Mouse (Mus musculus): ENCODE measurements around the gene Mex3a. TPM values are rescaled to one million over a fixed set of nuclear protein-coding genes. Genes with fewer than 3 reads are reported as not detected.
A peak's percentile ranks its signal among the peaks of the same experiment; 100 is the strongest.

The Mex3a gene
- polyA plus RNA-seq, 1 experiment from 2014 or later: 7.3 TPM

DNA sequence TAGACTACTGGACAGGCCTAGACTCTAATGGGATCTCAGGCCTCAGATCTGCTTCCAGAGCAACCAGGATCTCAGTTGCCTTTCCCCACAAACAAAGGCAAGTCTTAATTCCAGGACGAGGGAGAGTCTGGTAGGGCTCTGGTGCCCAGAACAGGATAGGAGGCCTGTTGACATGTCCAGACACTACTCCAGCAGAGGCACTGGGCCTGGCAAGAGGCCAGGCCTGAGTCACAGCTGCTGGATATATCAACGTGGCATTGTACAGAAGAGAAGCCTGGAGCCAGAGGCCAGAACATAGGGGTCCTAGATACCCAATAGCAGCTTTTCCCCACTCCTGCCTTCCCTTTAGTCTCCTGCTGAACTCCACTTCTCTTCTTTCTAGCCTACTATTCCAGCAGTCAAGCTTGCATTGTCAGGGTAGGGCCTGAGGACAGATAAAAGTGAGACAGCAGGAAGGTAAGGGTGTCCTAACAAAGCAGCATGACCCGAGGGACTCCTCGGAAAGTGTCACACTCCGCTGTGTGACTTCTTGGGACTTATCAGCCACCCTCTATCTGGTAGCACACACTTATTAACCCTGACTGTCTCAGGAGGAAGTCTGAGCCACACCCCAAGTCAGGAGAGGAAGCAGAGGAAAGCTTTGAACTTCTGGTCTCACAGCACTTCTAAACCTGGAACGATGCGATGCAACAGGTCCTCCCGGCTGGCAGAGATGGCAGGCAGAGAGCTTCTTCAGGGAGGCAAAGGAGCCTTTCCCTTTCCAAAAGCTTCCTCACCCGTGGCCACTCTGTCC, 37.2 kb upstream of the Mex3a start:
- no peak for ATAC-seq
- WGBS: 49% methylated on average over 9 of the region's 9 CpGs
- peak overlapping the region; percentile 65 for H3K27ac ChIP-seq (ENCODE audit: low read length)

GRCm38 (mm10) chr3:88495741-88496415, 36.3 kb upstream of the Mex3a start:
- WGBS: 78% methylated on average over 10 of the region's 10 CpGs
- H3K4me1 ChIP-seq (ENCODE audit: control insufficient read depth, insufficient read depth, low read length): peaks cover 47% of the 10 kb centered on the region
- peak overlapping the region; percentile 35; the same call in 1 of the 2 replicates for H3K9ac ChIP-seq (ENCODE audit: low read depth, low read length)
- no peaks in the 10 kb centered on the region for H3K27me3 ChIP-seq (replicated peaks; ENCODE audit: control insufficient read depth, insufficient read depth, low read length)
- H3K4me3 ChIP-seq (ENCODE audit: low read length): no peak overlapping the region
- ATAC-seq: no peak
- no peaks in the 10 kb centered on the region for H3K9me3 ChIP-seq (ENCODE audit: control insufficient read depth, low read length)
- no peaks in the 10 kb centered on the region for H3K36me3 ChIP-seq (ENCODE audit: control insufficient read depth, insufficient read depth, low read length)
- H3K4me2 ChIP-seq (ENCODE audit: low read depth, low read length): no peak overlapping the region
- H3K27ac ChIP-seq (ENCODE audit: low read length): no peak overlapping the region; the same call in 1 of the 2 replicates

More for the DNA sequence above, 37.2 kb upstream of the Mex3a start:
- H3K36me3 ChIP-seq (ENCODE audit: control insufficient read depth, insufficient read depth, low read length): no peaks in the 10 kb centered on the region
- H3K9me3 ChIP-seq (ENCODE audit: control insufficient read depth, low read length): no peaks in the 10 kb centered on the region
- peak overlapping the region; percentile 38 for H3K9ac ChIP-seq (ENCODE audit: low read depth, low read length)
- H3K27me3 ChIP-seq (replicated peaks; ENCODE audit: control insufficient read depth, insufficient read depth, low read length): no peaks in the 10 kb centered on the region
- peaks cover 50% of the 10 kb centered on the region for H3K4me1 ChIP-seq (ENCODE audit: control insufficient read depth, insufficient read depth, low read length)
- no peak overlapping the region for H3K4me2 ChIP-seq (ENCODE audit: low read depth, low read length)
- H3K4me3 ChIP-seq (ENCODE audit: low read length): no peak overlapping the region

GRCm38 (mm10) chr3:88499580-88499979, 32.6 kb upstream of the Mex3a start:
- no peak overlapping the region for H3K4me3 ChIP-seq (ENCODE audit: low read length)
- ATAC-seq: no peak
- H3K4me2 ChIP-seq (ENCODE audit: low read depth, low read length): no peak overlapping the region
- H3K27me3 ChIP-seq (replicated peaks; ENCODE audit: control insufficient read depth, insufficient read depth, low read length): no peaks in the 10 kb centered on the region
- H3K4me1 ChIP-seq (ENCODE audit: control insufficient read depth, insufficient read depth, low read length): peaks cover 38% of the 10 kb centered on the region
- H3K9me3 ChIP-seq (ENCODE audit: control insufficient read depth, low read length): no peaks in the 10 kb centered on the region
- H3K36me3 ChIP-seq (ENCODE audit: control insufficient read depth, insufficient read depth, low read length): no peaks in the 10 kb centered on the region
- no peak overlapping the region for H3K27ac ChIP-seq (ENCODE audit: low read length)
- no peak overlapping the region for H3K9ac ChIP-seq (ENCODE audit: low read depth, low read length)
- 77% methylated on average over 4 of the region's 4 CpGs for WGBS

DNA sequence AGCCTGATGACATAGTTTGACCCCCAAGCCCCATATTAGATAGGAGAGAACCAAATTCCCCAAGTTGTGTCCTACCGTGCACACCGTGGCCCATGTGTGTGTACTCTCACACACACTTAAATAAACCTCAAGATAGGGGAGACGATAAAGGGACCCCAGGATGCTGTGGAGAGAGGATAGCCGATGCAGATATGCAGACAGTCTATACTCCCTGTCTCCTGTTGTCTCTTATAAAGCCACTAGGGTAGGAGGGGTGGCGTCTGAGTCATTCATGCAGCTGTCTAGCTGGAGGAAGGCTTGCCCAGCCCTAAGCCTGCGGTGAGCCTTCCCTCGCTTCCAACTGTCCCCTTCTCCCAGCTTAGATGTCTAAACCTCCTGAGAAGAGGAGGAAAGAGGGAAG, 32.1 kb upstream of the Mex3a start:
- H3K27ac ChIP-seq (ENCODE audit: low read length): no peak overlapping the region
- H3K4me2 ChIP-seq (ENCODE audit: low read depth, low read length): no peak overlapping the region
- H3K9me3 ChIP-seq (ENCODE audit: control insufficient read depth, low read length): no peaks in the 10 kb centered on the region
- 82% methylated on average over 7 of the region's 7 CpGs for WGBS
- H3K9ac ChIP-seq (ENCODE audit: low read depth, low read length): no peak overlapping the region
- no peak overlapping the region for H3K4me3 ChIP-seq (ENCODE audit: low read length)
- no peaks in the 10 kb centered on the region for H3K27me3 ChIP-seq (replicated peaks; ENCODE audit: control insufficient read depth, insufficient read depth, low read length)
- no peaks in the 10 kb centered on the region for H3K36me3 ChIP-seq (ENCODE audit: control insufficient read depth, insufficient read depth, low read length)
- peaks cover 33% of the 10 kb centered on the region for H3K4me1 ChIP-seq (ENCODE audit: control insufficient read depth, insufficient read depth, low read length)
- no peak for ATAC-seq

- Histone ChIP-seq H3K9ac (ENCODE audit: low read depth, low read length) (peak overlapping the region; percentile 25; the same call in 1 of the 2 replicates), H3K4me1 (ENCODE audit: control insufficient read depth, insufficient read depth, low read length) (peaks cover 30% of the 10 kb centered on the region)
- ATAC-seq: no peak
Measured at GRCm38 (mm10) chr3:88500655-88501365, 31.4 kb upstream of the Mex3a start.

GRCm38 (mm10) chr3:88501366-88502030, 30.7 kb upstream of the Mex3a start:
- no peaks in the 10 kb centered on the region for H3K9me3 ChIP-seq (ENCODE audit: control insufficient read depth, low read length)
- no peaks in the 10 kb centered on the region for H3K36me3 ChIP-seq (ENCODE audit: control insufficient read depth, insufficient read depth, low read length)
- WGBS: 52% methylated on average over 6 of the region's 6 CpGs
- peak overlapping the region; percentile 76 for H3K4me3 ChIP-seq (ENCODE audit: low read length)
- H3K9ac ChIP-seq (ENCODE audit: low read depth, low read length): peak overlapping the region; percentile 88
- H3K4me1 ChIP-seq (ENCODE audit: control insufficient read depth, insufficient read depth, low read length): peaks cover 27% of the 10 kb centered on the region
- peak overlapping the region; percentile 82 for H3K27ac ChIP-seq (ENCODE audit: low read length)
- H3K27me3 ChIP-seq (replicated peaks; ENCODE audit: control insufficient read depth, insufficient read depth, low read length): no peaks in the 10 kb centered on the region
- no peak for ATAC-seq
- peak overlapping the region; percentile 93 for H3K4me2 ChIP-seq (ENCODE audit: low read depth, low read length)

More at GRCm38 (mm10) chr3:88500655-88501365, 31.4 kb upstream of the Mex3a start:
- Histone ChIP-seq H3K4me3 (ENCODE audit: low read length) (peak overlapping the region; percentile 15), H3K9me3 (ENCODE audit: control insufficient read depth, low read length) (no peaks in the 10 kb centered on the region), H3K4me2 (ENCODE audit: low read depth, low read length) (peak overlapping the region; percentile 93), H3K27ac (ENCODE audit: low read length) (no peak overlapping the region), H3K36me3 (ENCODE audit: control insufficient read depth, insufficient read depth, low read length) (no peaks in the 10 kb centered on the region), H3K27me3 (replicated peaks; ENCODE audit: control insufficient read depth, insufficient read depth, low read length) (no peaks in the 10 kb centered on the region)
- 37% methylated on average over 4 of the region's 4 CpGs for WGBS

DNA sequence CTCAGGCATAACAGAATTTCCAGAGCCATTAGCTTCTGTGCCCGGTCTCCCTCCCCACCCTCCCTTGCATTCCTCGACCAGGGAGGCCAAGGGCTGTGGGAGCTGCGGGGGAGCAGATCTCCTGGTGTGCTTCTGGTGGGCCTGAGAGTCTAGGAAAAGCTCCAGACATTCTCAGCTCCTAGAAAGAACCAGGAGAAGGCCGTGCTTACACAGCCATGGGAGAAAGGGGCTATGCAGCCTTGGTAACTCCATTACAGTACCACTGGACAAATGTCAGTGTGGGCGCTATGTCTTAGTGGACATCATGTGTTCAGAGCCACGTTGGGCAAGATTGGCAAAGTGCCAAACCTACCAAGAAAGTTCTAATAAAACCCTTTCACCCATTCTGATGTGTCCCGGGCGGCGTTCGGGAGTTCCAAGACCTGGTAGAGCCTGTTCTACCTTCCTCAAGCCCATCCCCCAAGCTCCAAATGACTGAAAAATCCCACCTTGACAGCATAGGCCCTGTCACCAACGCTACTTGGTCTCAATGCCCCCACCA, 30.1 kb upstream of the Mex3a start:
- ATAC-seq: peak; percentile 11; the same call in 1 of the 2 replicates
- Histone ChIP-seq H3K4me1 (ENCODE audit: control insufficient read depth, insufficient read depth, low read length) (peaks cover 24% of the 10 kb centered on the region), H3K27ac (ENCODE audit: low read length) (peak overlapping the region; percentile 82), H3K9ac (ENCODE audit: low read depth, low read length) (peak overlapping the region; percentile 88), H3K4me3 (ENCODE audit: low read length) (peak overlapping the region; percentile 76), H3K27me3 (replicated peaks; ENCODE audit: control insufficient read depth, insufficient read depth, low read length) (no peaks in the 10 kb centered on the region), H3K9me3 (ENCODE audit: control insufficient read depth, low read length) (no peaks in the 10 kb centered on the region), H3K36me3 (ENCODE audit: control insufficient read depth, insufficient read depth, low read length) (no peaks in the 10 kb centered on the region), H3K4me2 (ENCODE audit: low read depth, low read length) (peak overlapping the region; percentile 93)
- WGBS: 21% methylated on average over 11 of the region's 11 CpGs

DNA sequence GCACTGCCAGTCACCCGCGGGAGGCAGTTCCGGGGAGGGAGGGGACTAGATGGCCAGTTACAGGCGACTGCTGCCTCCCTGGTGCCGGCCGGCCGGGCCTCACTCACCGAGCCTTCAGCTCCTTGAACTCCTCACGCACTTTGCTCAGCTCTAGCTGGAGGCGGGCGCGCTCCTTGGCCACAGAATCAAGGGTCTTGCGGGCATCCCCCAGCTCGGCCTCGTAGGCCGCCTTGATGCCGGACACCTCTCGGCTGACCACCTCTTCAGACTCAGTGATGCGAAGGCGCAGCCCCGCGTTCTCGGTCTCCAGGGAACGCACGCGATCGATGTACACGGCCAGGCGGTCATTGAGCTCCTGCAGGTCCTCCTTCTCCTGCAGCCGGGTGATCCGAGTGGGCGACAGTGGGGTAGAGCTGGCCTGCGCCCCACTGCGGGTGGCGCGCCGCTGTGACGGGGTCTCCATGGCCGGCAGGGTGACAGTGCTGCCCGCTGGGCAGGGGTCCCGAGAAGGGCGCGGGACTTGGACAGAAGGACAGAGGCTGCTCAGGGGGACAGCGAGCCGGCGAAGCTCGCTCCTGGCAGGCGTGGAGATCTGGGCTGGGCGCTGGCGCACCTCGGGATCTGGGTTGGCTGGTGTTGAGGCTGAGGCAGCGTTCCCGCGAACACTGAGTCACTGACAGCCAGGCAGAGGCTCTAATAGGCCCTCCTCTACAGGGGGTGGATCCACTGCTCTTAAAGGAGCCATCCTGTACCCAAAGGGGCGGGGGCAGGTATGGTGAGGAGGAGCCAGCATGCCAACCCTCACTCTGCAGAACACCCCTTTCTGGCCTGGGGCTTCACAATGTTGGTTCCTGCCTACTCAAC, 29.3 kb upstream of the Mex3a start:
- Histone ChIP-seq H3K4me3 (ENCODE audit: low read length) (peak overlapping the region; percentile 76), H3K9ac (ENCODE audit: low read depth, low read length) (peak overlapping the region; percentile 88), H3K4me2 (ENCODE audit: low read depth, low read length) (peak overlapping the region; percentile 93), H3K9me3 (ENCODE audit: control insufficient read depth, low read length) (no peaks in the 10 kb centered on the region), H3K4me1 (ENCODE audit: control insufficient read depth, insufficient read depth, low read length) (peaks cover 24% of the 10 kb centered on the region), H3K27ac (ENCODE audit: low read length) (peak overlapping the region; percentile 82), H3K36me3 (ENCODE audit: control insufficient read depth, insufficient read depth, low read length) (no peaks in the 10 kb centered on the region), H3K27me3 (replicated peaks; ENCODE audit: control insufficient read depth, insufficient read depth, low read length) (no peaks in the 10 kb centered on the region)
- WGBS: under 1% methylated on average over 55 of the region's 55 CpGs
- peak; percentile 92 for ATAC-seq
